Mouse (Mus musculus) hindbrain, embryonic 15.5 days (tissue): ENCODE results near the gene Exosc1. TPM values are rescaled to one million over a fixed set of nuclear protein-coding genes. Genes with fewer than 3 reads are reported as not detected.

Experiments
- ATAC-seq: fragments of 200-750 bp; cut with Nextera tagmentation; 2 replicates; pipeline ENCODE4 v1.8.0; 2017; ENCODE audit warnings: low read depth, moderate number of reproducible peaks, moderate TSS enrichment; ENCODE audit not compliant: low FRiP score
- H3K27ac ChIP-seq: fragments of 300-500 bp; sonication (generic); replicated peaks from 2 replicates; pipeline ENCODE4 v1.5.1; 2015; ENCODE audit warnings: mild to moderate bottlenecking, inconsistent platforms
- H3K27me3 ChIP-seq: fragments of 300-500 bp; sonication (generic); 2 replicates; pipeline ENCODE4 v1.6.1; 2015; ENCODE audit warnings: control low read depth, inconsistent platforms
- H3K36me3 ChIP-seq: fragments of 300-500 bp; sonication (generic); 2 replicates; pipeline ENCODE4 v1.6.1; 2015; ENCODE audit warnings: control low read depth, inconsistent platforms
- H3K4me1 ChIP-seq: fragments of 300-500 bp; sonication (generic); replicated peaks from 2 replicates; pipeline ENCODE4 v1.6.1; 2015; ENCODE audit warnings: control low read depth, inconsistent platforms
- H3K4me2 ChIP-seq: fragments of 300-500 bp; sonication (generic); 2 replicates; pipeline ENCODE4 v1.6.1; 2015; ENCODE audit warnings: moderate library complexity, mild to moderate bottlenecking, inconsistent platforms
- H3K4me3 ChIP-seq: fragments of 300-500 bp; sonication (generic); 2 replicates; pipeline ENCODE4 v1.5.1; 2015; ENCODE audit warnings: mild to moderate bottlenecking, inconsistent platforms
- H3K9ac ChIP-seq: fragments of 300-500 bp; sonication (generic); 2 replicates; pipeline ENCODE4 v1.6.1; 2015; ENCODE audit warnings: inconsistent platforms
- H3K9me3 ChIP-seq: fragments of 300-500 bp; sonication (generic); 2 replicates; pipeline ENCODE4 v1.6.1; 2016; ENCODE audit warnings: control low read depth, inconsistent platforms
- WGBS: fragments of 180-500 bp; shearing (Covaris S2); methylation state at CpG from one replicate; pipeline ENCODE4 v1.1.7; 2015; 5-methylcytosine and 5-hydroxymethylcytosine counted together
- polyA plus RNA-seq: library from polyadenylated mRNA; unstranded; fragments of >200 nt; fragmentation: Nextera tagmentation; extraction: Ambion mirVana; gene quantifications from 2 replicates; pipeline ENCODE4 v1.2.1, GENCODE M21; 2015

Gene Exosc1
- 52.3 and 59.8 TPM in 2 replicates for polyA plus RNA-seq

DNA sequence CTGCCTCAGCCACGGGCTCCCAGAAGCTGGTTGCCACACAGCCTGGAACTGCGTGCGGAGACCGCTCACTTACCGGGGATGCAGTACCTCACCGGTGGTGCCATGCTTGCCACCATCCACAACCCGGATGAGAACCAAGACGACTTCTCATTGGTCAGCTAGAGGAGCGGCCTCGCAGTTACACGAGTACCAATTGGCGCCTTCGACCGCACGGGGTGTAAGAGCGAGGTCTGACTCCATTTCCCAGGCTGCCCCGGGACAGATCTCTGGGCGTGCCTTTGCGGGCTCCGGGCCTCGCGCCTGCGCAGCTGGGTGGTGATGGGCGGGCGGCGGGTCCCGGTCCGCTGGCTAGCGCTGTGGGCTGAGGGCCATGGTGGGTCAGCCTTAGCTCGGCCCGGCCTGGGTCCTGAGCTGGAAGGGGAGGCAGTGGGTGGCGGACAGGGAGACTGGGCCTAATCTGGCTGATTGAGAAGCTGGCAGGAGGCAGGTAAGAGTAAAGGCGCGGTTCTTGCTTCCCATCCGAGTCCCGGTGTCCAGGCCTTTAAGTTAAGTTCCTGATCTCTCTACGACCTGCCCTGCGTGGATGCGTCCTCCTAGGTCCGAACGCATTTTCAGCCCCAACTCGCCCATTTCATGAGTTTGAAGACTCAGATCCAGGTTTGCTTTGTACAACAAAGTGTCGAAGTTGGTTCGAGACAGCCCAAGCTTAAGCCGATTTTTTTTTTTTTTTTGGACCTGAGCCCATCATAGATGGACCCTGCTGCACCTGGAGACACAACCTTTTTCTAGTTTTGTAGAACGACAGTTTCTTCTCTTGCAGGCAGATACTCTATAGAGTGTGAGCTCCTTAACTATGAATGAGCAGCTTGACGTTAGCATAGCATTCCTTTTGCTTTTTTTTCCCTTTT lies at the start of gene Exosc1, which contains the start of gene Zdhhc16:
Gene Exosc1, minus strand, starts transcription at position 245 of the 908 bp plus-strand sequence.
Gene Zdhhc16, plus strand, starts transcription at position 302 of the 908 bp plus-strand sequence.
- peak within 1 kb of the TSS; percentile 79 for H3K4me2 ChIP-seq
- peak; percentile 100 for ATAC-seq
- no peaks in the 10 kb centered on the region for H3K27me3 ChIP-seq
- H3K27ac ChIP-seq = peak within 1 kb of the TSS; percentile 75
- under 1% methylated on average over 47 of the region's 47 CpGs for WGBS
- peaks cover 29% of the 10 kb centered on the region for H3K4me1 ChIP-seq
- H3K36me3 ChIP-seq = peaks cover 32% of the 10 kb centered on the region
- peak within 1 kb of the TSS; percentile 77 for H3K9ac ChIP-seq
- H3K4me3 ChIP-seq = peak within 1 kb of the TSS; percentile 81
- H3K9me3 ChIP-seq = no peaks in the 10 kb centered on the region

DNA sequence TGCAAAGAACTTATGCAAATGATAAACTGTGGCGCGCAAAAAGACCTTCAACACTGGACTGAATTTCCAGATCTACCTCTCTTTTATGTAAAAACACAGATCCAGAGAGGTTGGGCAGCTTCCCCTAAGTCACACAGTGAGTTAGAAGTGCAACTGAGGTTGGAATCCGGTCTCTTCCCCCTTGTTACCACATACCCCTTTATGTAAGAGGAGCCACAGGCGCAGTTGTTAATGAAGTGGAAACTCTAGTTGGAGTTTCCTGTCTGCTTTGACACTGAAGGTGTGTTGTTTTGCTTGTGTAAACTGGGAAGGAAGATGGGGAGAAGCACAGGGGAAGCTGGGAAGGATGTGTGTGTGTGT lies 49.5 kb upstream of the Exosc1 start:
- Histone ChIP-seq H3K4me3 (peak overlapping the region; percentile 82), H3K36me3 (no peaks in the 10 kb centered on the region), H3K4me2 (peak overlapping the region; percentile 96), H3K27ac (peak overlapping the region; percentile 87; the same call in 1 of the 2 replicates), H3K9ac (peak overlapping the region; percentile 75), H3K27me3 (peaks cover 7% of the 10 kb centered on the region; the same call in 1 of the 2 replicates), H3K4me1 (peaks cover 16% of the 10 kb centered on the region), H3K9me3 (no peaks in the 10 kb centered on the region)
- ATAC-seq = no peak
- WGBS = 4% methylated on average over 4 of the region's 4 CpGs

DNA sequence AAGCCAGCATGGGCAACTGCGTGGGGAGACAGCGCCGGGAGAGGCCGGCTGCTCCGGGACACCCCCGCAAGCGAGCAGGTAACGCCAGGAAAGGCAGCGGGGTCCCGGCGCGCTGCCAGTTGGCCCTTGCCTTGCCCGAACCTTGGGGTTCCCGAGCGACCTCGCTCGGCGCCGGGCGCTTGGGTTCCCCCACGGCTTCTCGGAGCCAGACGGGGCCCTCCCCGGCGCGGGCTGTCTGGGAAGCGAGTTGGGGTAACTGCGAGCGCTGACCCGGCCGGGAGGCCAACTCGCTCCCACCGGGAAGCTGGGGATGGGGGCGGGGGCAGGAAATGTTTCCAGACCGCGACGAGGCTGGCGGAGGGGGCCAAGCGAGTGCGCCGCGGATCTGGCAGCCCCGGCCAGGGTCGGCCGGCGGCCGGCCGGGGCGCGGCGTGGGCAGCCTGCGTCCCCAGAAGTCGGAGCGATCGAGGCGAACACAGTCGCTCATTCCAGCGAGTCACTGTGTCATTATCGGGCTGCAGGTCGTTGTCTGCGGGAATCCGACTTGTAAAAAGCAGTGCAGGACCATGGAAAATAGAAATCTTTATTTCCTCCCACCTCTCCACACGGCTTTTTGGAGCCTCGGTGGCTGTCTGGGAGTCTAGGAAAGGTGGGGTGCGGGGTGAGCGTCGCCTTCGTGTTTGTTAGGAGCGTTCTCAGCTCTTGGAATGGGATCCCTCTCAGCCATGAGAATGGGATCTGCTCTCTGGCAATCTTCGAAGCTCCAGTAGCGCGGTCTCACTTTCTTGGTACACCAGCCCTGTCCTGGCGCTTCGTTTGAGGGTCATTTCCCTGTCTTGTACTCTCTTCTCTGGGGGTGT lies 48.9 kb upstream of the Exosc1 start:
- peaks cover 16% of the 10 kb centered on the region for H3K4me1 ChIP-seq
- peak overlapping the region; percentile 96 for H3K4me2 ChIP-seq
- H3K9me3 ChIP-seq = no peaks in the 10 kb centered on the region
- peak overlapping the region; percentile 75 for H3K9ac ChIP-seq
- H3K4me3 ChIP-seq = peak overlapping the region; percentile 82
- no peaks in the 10 kb centered on the region for H3K36me3 ChIP-seq
- WGBS = under 1% methylated on average over 74 of the region's 74 CpGs
- H3K27ac ChIP-seq = peak overlapping the region; percentile 87
- no peak for ATAC-seq
- peaks cover 7% of the 10 kb centered on the region; the same call in 1 of the 2 replicates for H3K27me3 ChIP-seq

DNA sequence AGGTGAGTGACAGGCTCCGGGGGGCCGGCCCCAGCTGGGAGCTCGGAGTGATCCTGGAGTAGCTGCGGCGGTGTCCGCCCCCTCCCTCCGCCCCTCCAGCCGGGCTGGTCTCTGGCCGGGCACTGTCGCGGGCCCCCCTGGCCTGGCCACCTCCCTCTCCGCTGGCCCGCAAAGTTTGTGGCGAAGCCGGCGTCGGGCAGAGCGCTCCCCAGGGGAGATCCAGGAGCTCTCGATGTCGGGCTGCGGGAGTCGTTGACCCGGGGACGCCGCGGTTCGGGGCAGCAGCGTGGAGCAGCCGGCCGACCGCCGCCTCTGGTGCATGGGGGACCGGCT lies 48.3 kb upstream of the Exosc1 start, which contains the start of gene Ubtd1:
Gene Ubtd1, plus strand, starts transcription at position 169 of the 333 bp plus-strand sequence.
- H3K36me3 ChIP-seq = no peaks in the 10 kb centered on the region
- peak within 1 kb of the TSS; percentile 96 for H3K4me2 ChIP-seq
- peaks cover 16% of the 10 kb centered on the region for H3K4me1 ChIP-seq
- H3K27me3 ChIP-seq = peaks cover 7% of the 10 kb centered on the region; the same call in 1 of the 2 replicates
- WGBS = under 1% methylated on average over 33 of the region's 33 CpGs
- peak within 1 kb of the TSS; percentile 75 for H3K9ac ChIP-seq
- peak within 1 kb of the TSS; percentile 87 for H3K27ac ChIP-seq
- H3K9me3 ChIP-seq = no peaks in the 10 kb centered on the region
- H3K4me3 ChIP-seq = peak within 1 kb of the TSS; percentile 82
- no peak for ATAC-seq

DNA sequence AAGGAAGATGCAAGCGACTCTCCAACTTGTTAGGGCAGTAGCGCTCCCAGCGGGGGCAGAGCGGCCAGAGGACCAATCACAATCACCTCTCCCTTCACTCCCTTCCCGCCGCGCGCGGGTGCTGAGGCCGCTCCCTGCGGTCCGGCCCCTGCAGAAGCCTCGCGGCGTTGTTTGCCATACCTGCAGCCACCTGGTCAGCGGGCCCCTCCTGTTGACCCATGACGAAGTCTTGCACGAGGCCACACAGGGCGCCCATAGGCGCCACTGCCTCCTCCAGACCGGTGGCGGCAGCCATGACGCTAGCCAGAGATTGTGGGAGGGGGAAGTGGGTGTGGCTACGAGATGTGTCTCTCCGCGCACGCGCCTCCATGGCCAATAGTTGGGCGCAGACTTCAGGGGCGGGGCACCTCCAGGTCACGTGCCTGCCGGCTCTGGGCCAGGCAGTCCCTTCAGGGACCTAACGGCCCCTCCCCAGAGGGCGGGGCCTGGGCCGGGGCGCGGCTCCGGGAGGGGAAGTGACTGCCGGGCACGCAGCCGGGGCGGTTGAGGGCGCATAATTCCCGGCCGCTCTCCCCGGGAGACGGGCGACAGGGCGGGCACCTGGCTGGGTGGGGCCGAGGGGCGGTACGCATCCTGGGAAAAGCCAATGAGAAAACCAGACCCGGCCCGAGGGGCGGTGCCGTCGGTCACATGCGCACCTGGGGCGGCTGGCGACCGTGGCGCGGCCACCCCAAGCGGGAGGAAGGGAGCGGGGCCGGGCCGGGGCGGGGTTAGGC lies 47.8 kb upstream of the Exosc1 start, which contains the start of gene Mms19:
Gene Mms19, minus strand, starts transcription at position 339 of the 776 bp plus-strand sequence.
- H3K4me1 ChIP-seq = peaks cover 16% of the 10 kb centered on the region
- peak within 1 kb of the TSS; percentile 87 for H3K27ac ChIP-seq
- no peaks in the 10 kb centered on the region for H3K9me3 ChIP-seq
- under 1% methylated on average over 50 of the region's 68 CpGs for WGBS
- peak within 1 kb of the TSS; percentile 75 for H3K9ac ChIP-seq
- H3K4me2 ChIP-seq = peak within 1 kb of the TSS; percentile 96
- ATAC-seq = peak; percentile 95
- H3K4me3 ChIP-seq = peak within 1 kb of the TSS; percentile 82
- no peaks in the 10 kb centered on the region for H3K36me3 ChIP-seq
- peaks cover 7% of the 10 kb centered on the region; the same call in 1 of the 2 replicates for H3K27me3 ChIP-seq

DNA sequence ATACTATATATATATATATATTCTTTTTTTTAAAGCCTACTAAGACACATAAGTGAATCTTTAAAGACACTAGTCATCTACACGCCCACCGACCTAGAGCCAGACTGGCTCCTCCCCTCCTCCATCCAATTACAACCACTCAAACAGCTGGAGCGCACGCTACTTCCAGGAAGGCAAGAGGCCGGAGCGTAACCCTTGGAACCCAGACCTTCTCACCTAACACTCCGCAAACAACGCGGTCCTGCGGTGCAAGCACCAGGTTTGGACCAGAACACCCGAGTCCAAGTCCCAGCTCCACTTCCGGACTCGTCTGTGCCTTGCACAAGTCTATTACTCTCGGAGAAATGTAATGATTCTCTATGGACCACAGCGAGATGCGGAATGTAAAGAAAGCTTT lies 47.2 kb upstream of the Exosc1 start:
- Histone ChIP-seq H3K4me3 (peak overlapping the region; percentile 82), H3K9ac (peak overlapping the region; percentile 75), H3K4me1 (peaks cover 16% of the 10 kb centered on the region), H3K9me3 (no peaks in the 10 kb centered on the region), H3K36me3 (no peaks in the 10 kb centered on the region), H3K27ac (peak overlapping the region; percentile 87), H3K27me3 (peaks cover 7% of the 10 kb centered on the region; the same call in 1 of the 2 replicates), H3K4me2 (peak overlapping the region; percentile 62)
- peak; percentile 10 for ATAC-seq
- WGBS = under 1% methylated on average over 16 of the region's 16 CpGs

DNA sequence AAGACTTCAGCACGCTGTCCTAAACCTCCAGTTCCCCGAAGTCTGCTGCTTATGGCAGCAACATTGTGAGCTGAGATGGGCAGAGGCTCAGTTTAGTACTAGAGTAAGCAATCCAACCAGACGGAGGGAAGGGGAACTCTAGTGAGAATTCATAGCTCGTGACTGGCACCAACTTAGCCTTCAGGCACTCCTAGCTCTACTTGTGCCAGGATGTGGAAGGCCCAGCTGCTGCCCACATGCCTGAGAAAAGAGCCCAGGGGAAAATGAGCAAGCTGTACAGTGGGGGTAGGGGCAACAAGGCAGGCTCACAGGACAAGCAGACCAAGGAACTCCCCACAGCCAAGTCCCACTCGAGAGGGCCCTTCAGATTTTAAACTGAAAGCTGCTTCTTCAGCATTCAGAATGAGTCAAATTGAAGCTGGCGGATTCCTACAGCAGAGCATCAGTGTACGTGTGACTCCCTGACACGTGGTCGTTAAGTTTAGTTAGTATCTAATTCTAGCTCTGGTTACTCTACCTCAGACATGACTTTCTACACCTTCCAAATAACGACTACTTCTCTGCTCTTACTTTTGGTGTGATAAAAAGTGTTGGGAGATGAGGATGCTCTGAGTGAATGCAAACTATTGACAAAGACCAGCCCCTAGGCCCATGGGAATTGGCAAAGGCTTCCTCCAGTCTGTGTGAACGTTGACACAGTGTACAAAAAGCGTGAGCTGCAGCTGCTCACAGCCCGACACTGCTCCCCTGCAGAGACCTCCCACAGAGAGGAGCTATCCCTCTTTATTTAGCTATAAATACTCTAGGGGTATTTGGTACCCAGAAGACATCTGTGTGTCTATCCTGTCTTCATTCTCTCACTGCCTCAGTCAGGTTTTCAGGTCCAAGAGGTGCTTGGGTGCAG lies 40.9 kb upstream of the Exosc1 start:
- H3K27me3 ChIP-seq = no peaks in the 10 kb centered on the region
- H3K4me1 ChIP-seq = peaks cover 13% of the 10 kb centered on the region
- no peak overlapping the region for H3K4me2 ChIP-seq
- H3K9me3 ChIP-seq = no peaks in the 10 kb centered on the region
- no peak overlapping the region for H3K9ac ChIP-seq
- peaks cover 5% of the 10 kb centered on the region; the same call in 1 of the 2 replicates for H3K36me3 ChIP-seq
- H3K4me3 ChIP-seq = no peak overlapping the region
- peak; percentile 56; the same call in 1 of the 2 replicates for ATAC-seq
- peak overlapping the region; percentile 6; the same call in 1 of the 2 replicates for H3K27ac ChIP-seq
- 50% methylated on average over 13 of the region's 13 CpGs for WGBS

DNA sequence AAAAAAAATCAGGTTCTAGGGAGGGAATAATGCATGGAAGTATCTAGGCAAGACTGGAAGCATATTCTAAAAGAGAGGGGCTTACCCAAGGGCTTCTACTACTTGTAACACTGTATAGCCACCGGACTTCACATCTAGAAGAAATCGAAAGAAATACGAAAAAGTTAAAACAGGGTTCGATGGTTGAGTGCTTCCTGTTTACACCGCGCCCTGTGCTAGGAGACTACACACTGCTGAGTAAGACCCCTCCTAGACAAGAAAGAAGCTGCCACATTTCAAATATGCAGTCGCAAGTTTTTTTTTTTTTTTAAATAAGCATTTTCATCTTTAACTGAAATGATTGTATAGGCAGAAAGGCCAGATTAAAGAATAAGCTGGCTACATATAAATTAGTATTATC lies 36.4 kb upstream of the Exosc1 start:
- no peak overlapping the region for H3K27ac ChIP-seq
- no peak for ATAC-seq
- H3K9ac ChIP-seq = no peak overlapping the region
- H3K4me1 ChIP-seq = peaks cover 10% of the 10 kb centered on the region
- H3K4me3 ChIP-seq = no peak overlapping the region
- H3K4me2 ChIP-seq = no peak overlapping the region
- no peaks in the 10 kb centered on the region for H3K27me3 ChIP-seq
- no peaks in the 10 kb centered on the region for H3K9me3 ChIP-seq
- peaks cover 32% of the 10 kb centered on the region for H3K36me3 ChIP-seq
- 95% methylated on average over 7 of the region's 7 CpGs for WGBS

DNA sequence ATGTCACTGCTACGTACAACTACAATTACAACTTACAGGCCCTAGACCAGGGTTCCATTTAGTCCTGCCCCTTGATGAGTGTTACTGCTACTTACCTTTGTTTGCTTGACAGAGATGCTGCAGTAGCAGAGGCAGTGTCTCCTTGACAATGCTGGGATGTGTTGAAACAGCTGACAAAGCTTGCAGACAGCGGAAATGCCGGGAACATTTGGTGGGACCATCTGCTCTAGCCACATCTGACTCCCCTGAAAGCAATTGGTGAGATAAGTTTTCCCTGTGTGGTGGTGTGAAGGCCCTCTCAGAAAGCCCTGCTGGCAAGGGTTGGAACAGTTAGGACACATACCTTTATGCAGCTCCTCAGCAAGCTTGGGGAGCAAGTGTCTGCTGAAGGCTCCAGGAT lies 20.4 kb upstream of the Exosc1 start:
- Histone ChIP-seq H3K27me3 (no peaks in the 10 kb centered on the region), H3K4me2 (no peak overlapping the region), H3K36me3 (peaks cover 72% of the 10 kb centered on the region), H3K9ac (no peak overlapping the region), H3K4me1 (no peaks in the 10 kb centered on the region), H3K9me3 (no peaks in the 10 kb centered on the region), H3K27ac (no peak overlapping the region), H3K4me3 (no peak overlapping the region)
- ATAC-seq = no peak
- WGBS = 95% methylated on average over 3 of the region's 3 CpGs

DNA sequence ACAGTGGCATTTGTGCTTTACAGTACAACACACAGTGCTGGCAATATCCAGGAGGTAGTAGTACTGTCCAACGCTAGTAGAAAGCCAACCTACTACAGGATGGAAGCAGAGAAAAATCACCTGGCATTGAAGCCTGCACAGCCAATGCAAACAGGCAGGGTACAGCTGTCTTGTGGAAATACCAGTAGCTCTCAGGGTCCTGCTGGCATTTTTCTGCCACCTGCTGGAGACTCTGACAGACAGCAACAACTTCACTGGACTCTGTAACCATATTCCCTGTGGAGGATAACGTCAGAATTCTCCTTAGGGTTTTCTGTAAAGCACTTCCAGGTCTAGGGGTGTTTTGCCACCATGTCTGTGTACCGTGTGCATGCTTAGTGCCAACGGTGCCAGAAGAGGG lies 19.1 kb upstream of the Exosc1 start:
- ATAC-seq = no peak
- 76% methylated on average over 4 of the region's 4 CpGs for WGBS

More for the DNA sequence above, 19.1 kb upstream of the Exosc1 start:
- H3K4me2 ChIP-seq = no peak overlapping the region
- no peaks in the 10 kb centered on the region for H3K27me3 ChIP-seq
- no peaks in the 10 kb centered on the region for H3K4me1 ChIP-seq
- H3K36me3 ChIP-seq = peaks cover 77% of the 10 kb centered on the region
- H3K27ac ChIP-seq = no peak overlapping the region
- H3K9ac ChIP-seq = no peak overlapping the region
- no peaks in the 10 kb centered on the region for H3K9me3 ChIP-seq
- no peak overlapping the region for H3K4me3 ChIP-seq
